In genomic region chr9:60317291-60317690, GRCm38 (mm10) we compare ENCODE assay signal across 12 mouse cellular contexts.
A peak's percentile ranks its signal among the peaks of the same experiment; 100 is the strongest.
DNase-seq lines count a peak whose midpoint lies in the region; ATAC-seq lines count a peak whose summit lies in the region.
"Had no signal": no experiment of that assay in that cellular context is flagged by ENCODE, and none has a peak within 500 bp of the region (broad histone marks: within the 10 kb centered on the region; RNA-seq: fewer than 3 reads in every experiment).

No protein-coding gene starts in this region.

- H3K9me3 ChIP-seq in kidney, embryonic 14.5 days (ENCODE audit: control insufficient read depth, low read length): no peaks in the 10 kb centered on the region
- H3K9me3 ChIP-seq in intestine, embryonic 16.5 days (ENCODE audit: control insufficient read depth, low read length): no peaks in the 10 kb centered on the region
- H3K9me3 ChIP-seq: forebrain, embryonic 12.5 days; midbrain, embryonic 15.5 days had no signal

- no peaks in the 10 kb centered on the region for H3K36me3 ChIP-seq in kidney, embryonic 14.5 days (ENCODE audit: control insufficient read depth, insufficient read depth, low read length)
- no peaks in the 10 kb centered on the region for H3K36me3 ChIP-seq in intestine, embryonic 16.5 days (ENCODE audit: control insufficient read depth, insufficient read depth, low read length)
- H3K36me3 ChIP-seq: forebrain, embryonic 12.5 days; midbrain, embryonic 15.5 days had no signal

- H3K4me1 ChIP-seq in kidney, embryonic 14.5 days (ENCODE audit: control insufficient read depth, insufficient read depth, low read length): peaks cover 14% of the 10 kb centered on the region
- H3K4me1 ChIP-seq in intestine, embryonic 16.5 days (ENCODE audit: control insufficient read depth, insufficient read depth, low read length): peaks cover 32% of the 10 kb centered on the region

- no peak overlapping the region for H3K27ac ChIP-seq in kidney, embryonic 14.5 days (ENCODE audit: low read depth, low read length)
- peak overlapping the region; percentile 68; the same call in 1 of the 2 replicates for H3K27ac ChIP-seq in intestine, embryonic 16.5 days (ENCODE audit: low read length)
- H3K27ac ChIP-seq: forebrain, embryonic 12.5 days; liver, embryonic 14.5 days; midbrain, embryonic 15.5 days had no signal

- ATAC-seq in kidney, embryonic 14.5 days (ENCODE audit: low FRiP score, low TSS enrichment): no peak
- peak; percentile 79 for ATAC-seq in intestine, embryonic 16.5 days
- ATAC-seq: midbrain, embryonic 15.5 days had no signal

- H3K4me3 ChIP-seq in kidney, embryonic 14.5 days (ENCODE audit: low read length): no peak overlapping the region
- no peak overlapping the region for H3K4me3 ChIP-seq in intestine, embryonic 16.5 days (ENCODE audit: low read length)
- H3K4me3 ChIP-seq: forebrain, embryonic 12.5 days; midbrain, embryonic 15.5 days had no signal

- DNase-seq in kidney, adult 11 months: peak; percentile 83
- peak; percentile 61 for DNase-seq in kidney, postnatal 10 days
- DNase-seq in adrenal gland, adult 18-20 months (ENCODE audit: low spot score in 2 of 2): no peak
- no peak for DNase-seq in cerebellum, adult 9-11 months
- DNase-seq in T-cell, adult 2 months (ENCODE audit: low spot score): no peak
- DNase-seq: adrenal gland, adult 2 months; gastrocnemius, postnatal 14 days had no signal

- WGBS in kidney, embryonic 14.5 days: 80% methylated on average over 8 of the region's 8 CpGs
- 74% methylated on average over 8 of the region's 8 CpGs for WGBS in intestine, embryonic 16.5 days

- no peak overlapping the region for H3K4me2 ChIP-seq in kidney, embryonic 14.5 days (replicated peaks; ENCODE audit: low read depth, low read length)
- no peak overlapping the region for H3K4me2 ChIP-seq in intestine, embryonic 16.5 days (ENCODE audit: low read depth, low read length)
- H3K4me2 ChIP-seq: forebrain, embryonic 12.5 days; midbrain, embryonic 15.5 days had no signal

- H3K9ac ChIP-seq in kidney, embryonic 14.5 days (ENCODE audit: low read depth, low read length): no peak overlapping the region
- H3K9ac ChIP-seq in intestine, embryonic 16.5 days (ENCODE audit: low read depth, low read length): no peak overlapping the region
- H3K9ac ChIP-seq: forebrain, embryonic 12.5 days; liver, embryonic 14.5 days; midbrain, embryonic 15.5 days had no signal

- H3K27me3 ChIP-seq in kidney, embryonic 14.5 days (ENCODE audit: control insufficient read depth, insufficient read depth, low read length): no peaks in the 10 kb centered on the region
- no peaks in the 10 kb centered on the region for H3K27me3 ChIP-seq in intestine, embryonic 16.5 days (replicated peaks; ENCODE audit: control insufficient read depth, insufficient read depth, low read length)
- H3K27me3 ChIP-seq: midbrain, embryonic 15.5 days had no signal

Comparison
In these comparisons a context has a peak if more than half of its experiments do, and no peak if none do; other contexts are left out.
1. DNase-seq: peak in kidney, adult 11 months (single experiment) and kidney, postnatal 10 days (single experiment); none in adrenal gland, adult 18-20 months (0 of 2), cerebellum, adult 9-11 months (single experiment) and T-cell, adult 2 months (single experiment).